Mouse (Mus musculus) heart, embryonic 12.5 days (tissue): Measurements from ENCODE around the gene Kntc1. TPM values are rescaled to one million over a fixed set of nuclear protein-coding genes. Genes with fewer than 3 reads are reported as not detected.

Experiments used
- ATAC-seq: fragments of 200-750 bp; cut with Nextera tagmentation; 2 replicates; pipeline ENCODE4 v1.8.0; 2017; ENCODE audit warnings: moderate TSS enrichment, moderate library complexity; ENCODE audit not compliant: insufficient number of reproducible peaks, low FRiP score
- H3K27ac ChIP-seq: fragments of 300-500 bp; sonication (generic); 2 replicates; pipeline ENCODE4 v1.5.1; 2016; ENCODE audit warnings: mild to moderate bottlenecking, moderate library complexity; ENCODE audit not compliant: poor library complexity, severe bottlenecking
- H3K27me3 ChIP-seq: fragments of 300-500 bp; sonication (generic); replicated peaks from 2 replicates; pipeline ENCODE4 v1.6.1; 2016; ENCODE audit warnings: mild to moderate bottlenecking, moderate library complexity
- H3K36me3 ChIP-seq: fragments of 300-500 bp; sonication (generic); 2 replicates; pipeline ENCODE4 v1.6.1; 2016; ENCODE audit warnings: mild to moderate bottlenecking, moderate library complexity
- H3K4me1 ChIP-seq: fragments of 300-500 bp; sonication (generic); replicated peaks from 2 replicates; pipeline ENCODE4 v1.6.1; 2016; ENCODE audit warnings: mild to moderate bottlenecking
- H3K4me2 ChIP-seq: fragments of 300-500 bp; sonication (generic); 2 replicates; pipeline ENCODE4 v1.6.1; 2016; ENCODE audit warnings: mild to moderate bottlenecking, moderate library complexity
- H3K4me3 ChIP-seq: fragments of 300-500 bp; sonication (generic); 2 replicates; pipeline ENCODE4 v1.5.1; 2016; ENCODE audit warnings: mild to moderate bottlenecking
- H3K9ac ChIP-seq: fragments of 300-500 bp; sonication (generic); 2 replicates; pipeline ENCODE4 v1.6.1; 2016; ENCODE audit warnings: mild to moderate bottlenecking, moderate library complexity
- H3K9me3 ChIP-seq: fragments of 300-500 bp; sonication (generic); replicated peaks from 2 replicates; pipeline ENCODE4 v1.6.1; 2016; ENCODE audit warnings: mild to moderate bottlenecking, moderate library complexity
- WGBS: fragments of 180-500 bp; shearing (Covaris S2); methylation state at CpG from one replicate; pipeline ENCODE4 v1.1.7; 2016; 5-methylcytosine and 5-hydroxymethylcytosine counted together
- polyA plus RNA-seq: library from polyadenylated mRNA; unstranded; fragments of >200 nt; fragmentation: Nextera tagmentation; extraction: Ambion mirVana; gene quantifications from 2 replicates; pipeline ENCODE4 v1.2.1, GENCODE M21; 2016

Kntc1 gene
- polyA plus RNA-seq, 1 experiment from 2014 or later: 30.7 TPM

GRCm38 (mm10) chr5:123869615-123870014, 120.1 kb downstream of the Kntc1 start:
- Histone ChIP-seq H3K36me3 (no peaks in the 10 kb centered on the region), H3K27ac (no peak overlapping the region), H3K4me3 (no peak overlapping the region), H3K9me3 (no peaks in the 10 kb centered on the region), H3K4me1 (no peaks in the 10 kb centered on the region), H3K9ac (no peak overlapping the region), H3K27me3 (no peaks in the 10 kb centered on the region), H3K4me2 (no peak overlapping the region)
- 78% methylated on average over 4 of the region's 4 CpGs for WGBS
- no peak for ATAC-seq

Other genes starting within 250 kb of the Kntc1 start
- gene B3gnt4, start 239.3 kb upstream of the Kntc1 start, polyA plus RNA-seq: 0.18 and 0.27 TPM in 2 replicates
- 90.5 and 94.0 TPM in 2 replicates for gene Diablo, start 225.5 kb upstream of the Kntc1 start, polyA plus RNA-seq
- 0.13 and 0.22 TPM in 2 replicates for gene Gm49027, start 224.2 kb upstream of the Kntc1 start, polyA plus RNA-seq
- 20.0 and 23.4 TPM in 2 replicates for gene Vps33a, start 176.7 kb upstream of the Kntc1 start, polyA plus RNA-seq
- 62.3 and 65.2 TPM in 2 replicates for gene Clip1, start 65.1 kb upstream of the Kntc1 start, polyA plus RNA-seq
- gene Zcchc8, start 28.6 kb upstream of the Kntc1 start, polyA plus RNA-seq: 69.6 and 77.5 TPM in 2 replicates
- gene Rsrc2, start 302 bp upstream of the Kntc1 start, polyA plus RNA-seq: 95.9 and 105 TPM in 2 replicates
- gene Hcar2, start 115.8 kb downstream of the Kntc1 start, polyA plus RNA-seq: not detected in 2 replicates
- gene Hcar1, start 130.3 kb downstream of the Kntc1 start, polyA plus RNA-seq: 0.11 and 0.22 TPM in 2 replicates
- 109 and 120 TPM in 2 replicates for gene Denr, start 157.5 kb downstream of the Kntc1 start, polyA plus RNA-seq
- 0.90 and 2.1 TPM in 2 replicates for gene Gm43518, start 177.7 kb downstream of the Kntc1 start, polyA plus RNA-seq
- 2.5 and 7.1 TPM in 2 replicates for gene Ccdc62, start 181.0 kb downstream of the Kntc1 start, polyA plus RNA-seq
- 4.8 and 7.5 TPM in 2 replicates for gene Hip1r, start 223.9 kb downstream of the Kntc1 start, polyA plus RNA-seq